Mouse (Mus musculus): Measurements from ENCODE around the gene Pak7.

The Pak7 gene

DNA sequence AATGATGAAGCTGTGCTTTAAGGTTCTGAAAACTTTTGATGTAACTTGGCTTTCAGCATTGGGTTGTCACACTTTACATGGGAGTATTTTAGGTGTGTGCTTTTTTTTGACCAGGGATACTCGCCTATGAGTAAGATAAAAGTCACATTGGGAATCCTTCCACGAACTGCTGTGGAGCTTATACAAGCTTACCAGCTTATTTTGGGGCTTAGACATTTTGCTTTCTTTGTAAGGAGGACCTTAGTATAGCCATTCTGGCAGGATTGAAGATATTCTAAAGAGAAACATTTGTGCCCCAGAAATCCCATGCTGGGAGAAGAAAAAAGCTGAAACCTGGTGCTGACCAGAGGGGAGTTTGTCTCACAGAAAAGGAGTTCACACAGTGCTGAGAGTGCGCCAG, 212.7 kb downstream of the Pak7 start:
- DNase-seq (ENCODE audit: low read depth, low spot score), result no peak

DNA sequence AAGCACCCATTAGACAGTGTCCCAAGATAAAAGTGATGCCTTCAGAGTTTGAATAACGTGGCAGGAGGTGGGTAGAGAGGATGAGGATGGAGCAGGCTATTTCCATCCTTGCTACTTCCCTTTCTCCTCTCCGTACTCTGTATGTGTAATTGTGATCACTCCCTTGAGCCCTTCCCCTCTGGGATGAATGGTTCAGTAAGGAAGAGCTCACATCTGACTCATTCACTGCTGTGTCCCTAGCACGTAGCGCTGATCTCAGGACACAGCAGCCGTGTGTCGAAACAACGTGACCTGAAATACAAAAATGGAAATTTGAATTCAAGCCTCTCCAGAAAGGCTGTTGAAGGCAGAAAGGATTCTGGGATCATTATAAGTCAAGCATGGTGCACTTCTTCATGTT, 237.0 kb downstream of the Pak7 start:
- DNase-seq (ENCODE audit: low read depth, low spot score), result no peak

DNA sequence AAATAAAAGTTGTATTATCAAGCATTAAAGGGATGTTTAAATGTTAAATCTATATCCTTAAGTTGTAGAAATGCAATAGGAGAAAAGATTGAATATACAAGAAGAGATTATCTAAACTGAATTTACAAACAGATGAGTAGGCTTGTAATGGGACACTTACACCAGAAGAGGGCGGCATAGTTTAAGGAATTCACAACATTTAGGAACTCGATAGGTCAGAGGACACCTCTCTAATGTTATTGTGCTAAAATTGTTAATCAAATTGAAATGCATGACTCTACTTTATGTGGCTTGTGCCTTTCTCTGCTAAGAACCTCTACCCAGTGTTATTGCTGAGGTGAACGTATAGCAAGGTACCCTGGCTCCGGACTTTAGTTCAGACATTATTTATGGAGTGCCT, 238.2 kb downstream of the Pak7 start:
- peak; percentile 56 for DNase-seq (ENCODE audit: low read depth, low spot score)

DNA sequence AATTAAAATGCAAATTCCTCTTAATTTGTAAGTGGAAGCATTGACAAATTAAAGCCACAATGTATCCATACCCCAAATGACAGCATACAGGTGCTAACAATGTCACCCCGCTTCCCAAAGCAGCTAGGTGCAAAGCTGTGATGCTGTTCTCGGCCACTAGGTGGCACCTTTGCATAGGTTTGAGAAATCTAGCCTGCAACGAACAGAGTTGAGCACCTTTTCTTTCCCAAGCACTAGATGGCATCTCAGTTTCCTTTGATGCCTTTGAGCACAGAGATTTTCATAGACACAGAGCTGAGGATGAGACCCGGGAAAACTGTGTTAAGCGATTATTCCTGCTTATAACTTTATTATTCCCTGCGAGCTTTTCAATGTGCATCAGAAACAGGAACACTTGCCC, 238.8 kb downstream of the Pak7 start:
- peak; percentile 86 for DNase-seq (ENCODE audit: low read depth, low spot score)

DNA sequence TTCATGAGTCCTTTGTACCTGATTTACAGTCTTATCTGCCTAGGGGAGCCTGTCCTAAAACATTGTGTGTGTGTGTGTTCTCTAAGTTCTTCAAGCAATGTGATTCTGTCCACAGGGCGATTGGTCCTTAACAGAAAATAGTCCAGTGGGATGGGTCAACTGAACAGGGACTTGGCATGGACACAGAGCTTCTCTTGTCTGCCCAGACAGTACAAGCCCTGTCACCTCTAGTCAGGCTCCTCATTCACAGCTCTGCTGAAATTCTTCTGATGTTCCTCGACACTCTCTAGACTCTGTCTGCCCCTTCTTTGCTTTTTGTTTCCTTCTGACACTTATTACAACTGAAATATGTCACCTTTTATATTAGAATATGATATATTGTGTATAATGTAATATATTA, 247.0 kb downstream of the Pak7 start:
- DNase-seq (ENCODE audit: low read depth, low spot score), result no peak

DNA sequence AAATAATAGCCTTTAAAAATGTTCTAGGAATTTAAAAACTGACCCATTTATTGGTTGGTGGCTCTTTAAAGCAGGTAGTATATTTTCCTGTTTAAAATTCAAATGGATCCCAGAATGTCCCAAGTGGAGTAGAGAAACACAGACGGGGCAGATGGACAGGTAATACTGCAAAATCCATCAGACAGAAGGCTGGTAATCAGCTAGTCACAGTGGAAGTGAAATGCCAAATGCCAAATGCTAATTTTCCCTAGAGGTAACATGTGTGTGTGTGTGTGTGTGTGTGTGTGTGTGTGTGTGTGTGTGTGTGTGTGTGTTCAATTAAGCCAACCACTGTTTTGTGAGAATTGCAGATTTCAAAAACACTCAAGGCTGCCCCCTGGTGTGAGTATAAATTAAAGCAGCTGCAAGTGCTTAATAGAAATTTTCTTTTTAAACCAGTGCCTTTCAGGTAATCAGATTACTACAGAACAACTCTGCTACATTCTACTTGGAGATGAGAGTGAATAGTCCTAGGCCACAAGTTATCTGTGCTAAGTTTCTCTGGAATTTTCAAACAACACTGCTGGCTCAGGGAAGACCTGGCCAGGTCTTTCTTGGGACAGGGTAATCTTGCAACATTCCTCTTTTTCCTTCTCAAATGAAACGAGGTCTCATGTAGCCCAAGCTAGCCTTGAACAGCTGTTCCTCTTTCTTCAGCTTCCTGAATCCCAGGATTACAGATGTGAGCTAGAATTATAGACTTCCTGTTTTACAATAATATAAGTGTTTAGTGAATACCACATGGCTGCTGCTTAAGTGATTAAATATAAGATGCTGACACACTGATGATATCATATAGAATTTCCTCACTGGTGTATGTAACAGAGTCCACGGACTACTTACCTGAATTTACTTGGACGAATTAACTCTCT, 248.4 kb downstream of the Pak7 start:
- peak; percentile 13 for DNase-seq (ENCODE audit: low read depth, low spot score)

DNA sequence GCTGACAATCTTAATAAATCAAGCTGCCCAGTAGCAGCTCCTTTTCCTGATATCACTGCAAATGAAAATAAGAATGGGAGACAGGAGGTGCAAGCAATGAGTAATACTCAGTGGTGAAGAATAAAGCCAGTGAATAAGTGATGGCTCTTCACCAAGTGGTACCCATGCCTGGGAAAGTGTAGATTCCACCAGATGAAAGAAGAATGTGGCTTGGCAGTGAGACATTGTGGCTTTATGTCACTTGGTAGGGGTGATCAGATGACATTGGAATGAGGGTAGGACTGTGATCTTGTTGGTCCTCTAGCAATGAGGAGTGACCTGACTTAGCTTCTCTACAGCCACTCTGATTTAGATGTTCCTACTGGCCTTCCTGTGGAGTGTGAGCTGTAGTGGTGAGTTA, 249.3 kb downstream of the Pak7 start:
- no peak for DNase-seq (ENCODE audit: low read depth, low spot score)

DNA sequence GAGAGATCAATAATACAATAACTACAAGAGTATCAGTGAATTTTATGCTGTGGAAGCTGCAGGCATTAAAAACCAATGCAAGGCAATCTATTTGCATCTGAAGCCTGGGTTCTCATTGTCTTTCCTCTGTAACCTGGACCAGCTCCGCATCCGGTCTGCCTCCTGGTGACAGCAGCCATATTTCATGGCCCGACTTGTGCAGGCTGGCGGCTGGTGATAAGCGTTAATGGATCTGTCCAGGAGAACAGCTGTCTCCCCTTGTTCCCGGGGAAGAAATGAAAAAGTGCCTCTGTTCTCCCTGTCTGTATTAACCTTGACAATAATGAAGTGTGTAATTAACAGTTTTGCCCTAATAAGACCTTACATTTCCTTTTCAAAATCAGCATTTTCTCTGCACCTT, 265.9 kb downstream of the Pak7 start:
- no peak for DNase-seq (ENCODE audit: low read depth, low spot score)

DNA sequence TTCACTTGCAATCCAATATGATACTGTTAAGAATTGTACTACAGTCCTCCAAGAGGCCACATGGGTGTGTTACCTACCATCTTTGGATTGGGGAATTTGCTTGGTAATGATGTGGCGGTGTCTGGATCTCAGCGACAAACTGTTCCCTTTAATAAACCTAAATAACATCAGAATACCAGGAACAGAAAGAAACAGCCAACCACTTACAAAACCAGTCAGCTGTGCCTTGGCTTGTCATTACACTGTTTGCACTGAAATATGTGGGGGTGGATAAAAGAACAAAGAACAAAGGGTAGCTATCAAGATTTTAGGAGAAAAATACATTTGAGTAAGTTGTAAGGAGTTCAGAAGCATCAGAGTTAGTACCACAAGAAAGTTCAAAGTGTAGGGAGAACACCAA, 269.8 kb downstream of the Pak7 start:
- no peak for DNase-seq (ENCODE audit: low read depth, low spot score)

DNA sequence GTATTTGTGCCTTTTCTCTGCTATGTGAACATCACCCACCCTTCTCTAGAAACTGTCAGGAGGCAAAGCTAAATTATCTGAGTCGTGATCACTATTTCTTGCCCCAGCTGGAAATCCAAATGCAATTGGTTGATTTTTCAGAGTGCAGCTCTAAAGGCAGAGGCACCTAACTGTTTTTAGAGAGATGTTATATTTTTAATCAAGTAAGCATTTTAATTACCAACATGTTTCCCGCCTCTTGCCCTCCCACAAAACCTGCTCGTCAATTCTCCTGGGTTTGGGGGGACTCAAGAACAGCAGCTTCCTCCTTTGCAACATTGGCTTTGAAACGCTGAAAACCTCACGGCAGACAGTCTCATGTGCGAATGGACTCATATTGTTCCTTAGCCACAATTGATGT, 274.4 kb downstream of the Pak7 start:
- no peak for DNase-seq (ENCODE audit: low read depth, low spot score)

DNA sequence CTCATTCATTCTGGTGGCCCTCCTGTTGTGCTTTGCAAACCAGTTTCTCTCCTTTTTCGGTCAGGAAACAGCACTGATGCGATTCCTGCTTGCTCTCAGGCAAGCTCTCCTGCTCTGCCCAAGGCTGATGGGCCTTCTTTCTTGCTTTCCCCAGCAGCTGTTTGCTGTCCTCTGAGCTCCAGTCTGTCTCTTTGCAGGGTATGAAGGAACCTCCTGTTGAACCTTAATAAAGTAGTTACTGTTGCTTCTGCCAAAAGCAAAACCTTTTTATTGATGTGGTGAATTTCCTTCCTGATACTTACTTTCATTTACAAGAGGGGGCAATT, 278.8 kb downstream of the Pak7 start:
- DNase-seq (ENCODE audit: low read depth, low spot score), result no peak

DNA sequence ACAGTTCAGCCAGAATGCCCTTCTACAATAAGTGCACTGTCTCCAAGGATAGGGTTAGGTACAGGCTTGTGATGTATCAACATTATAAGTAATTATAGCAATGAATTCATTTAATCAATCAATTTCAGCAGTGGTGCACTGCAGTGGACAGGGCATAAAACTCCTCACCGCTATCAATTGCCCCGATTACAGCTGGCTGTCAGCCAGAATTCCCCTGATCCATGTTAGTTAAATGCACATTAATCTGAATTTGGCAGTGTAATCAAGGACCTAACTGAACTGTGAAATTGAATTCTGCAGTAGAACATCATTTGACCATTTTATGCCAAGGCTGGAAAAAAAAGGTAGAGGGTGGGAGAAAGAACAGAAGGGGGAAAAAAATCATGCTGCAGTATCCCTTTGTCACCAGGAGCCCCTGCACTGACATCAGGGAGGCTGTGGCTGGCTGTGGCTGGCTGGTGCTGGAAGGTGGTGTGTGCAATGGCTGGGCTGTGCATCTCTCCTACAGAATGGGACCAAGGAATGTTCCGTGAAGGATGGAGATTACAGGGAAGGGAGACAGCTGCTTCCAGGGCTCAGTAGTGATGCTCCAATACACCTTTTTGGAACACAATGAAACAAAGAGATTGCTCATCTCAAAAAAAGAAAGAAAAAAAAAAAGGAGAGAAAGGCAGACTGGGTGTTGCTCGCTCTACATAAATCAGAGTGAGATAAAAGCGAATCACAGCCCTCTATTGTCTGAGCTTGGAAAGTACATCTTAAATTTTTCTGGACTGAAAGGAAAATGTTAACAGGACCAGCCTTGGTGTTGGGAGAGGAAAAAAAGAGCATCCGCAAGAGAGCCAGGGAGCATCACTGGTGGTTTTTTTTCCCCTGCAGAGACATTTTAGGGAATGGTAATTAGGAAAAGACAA, 279.4 kb downstream of the Pak7 start:
- peak; percentile 71 for DNase-seq (ENCODE audit: low read depth, low spot score)

DNA sequence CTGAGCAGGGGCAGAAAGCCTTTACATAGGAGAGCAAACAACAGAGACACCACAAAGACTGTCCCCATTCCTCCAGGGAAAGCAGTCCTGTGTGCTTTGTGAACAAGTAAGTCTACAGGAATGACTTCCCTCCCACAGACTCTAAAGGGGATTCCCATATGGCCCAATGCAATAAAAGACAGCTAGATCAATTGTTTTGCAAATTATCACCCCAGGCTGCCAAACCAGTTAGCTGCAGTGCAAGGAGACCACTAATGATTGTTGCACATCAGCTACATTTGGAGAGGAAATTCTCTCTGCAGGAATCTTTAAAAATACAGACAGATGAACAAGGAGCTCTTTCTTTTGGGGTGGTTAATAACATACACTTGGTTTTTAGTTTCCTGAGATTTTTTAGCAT, 280.2 kb downstream of the Pak7 start:
- DNase-seq (ENCODE audit: low read depth, low spot score), result peak; percentile 66

DNA sequence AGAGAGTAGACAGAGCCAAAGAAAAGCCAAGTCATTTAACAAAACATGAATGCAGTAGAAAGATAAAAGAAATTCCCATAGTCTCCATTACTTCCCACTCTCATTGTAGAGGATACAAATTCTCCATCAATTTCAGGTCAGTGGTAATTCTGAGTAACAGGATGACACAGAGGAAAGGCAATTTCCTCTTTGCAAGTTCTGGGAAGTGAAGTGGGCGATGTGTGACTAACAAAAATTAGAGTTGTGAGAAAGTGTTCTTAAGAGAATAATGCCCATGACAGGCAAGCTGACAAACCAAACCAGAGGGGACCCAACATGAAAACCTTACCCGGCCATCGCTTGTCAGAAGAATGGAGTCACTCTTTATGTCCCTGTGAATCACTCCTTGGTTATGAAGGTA, 290.6 kb downstream of the Pak7 start:
- DNase-seq (ENCODE audit: low read depth, low spot score), result no peak

DNA sequence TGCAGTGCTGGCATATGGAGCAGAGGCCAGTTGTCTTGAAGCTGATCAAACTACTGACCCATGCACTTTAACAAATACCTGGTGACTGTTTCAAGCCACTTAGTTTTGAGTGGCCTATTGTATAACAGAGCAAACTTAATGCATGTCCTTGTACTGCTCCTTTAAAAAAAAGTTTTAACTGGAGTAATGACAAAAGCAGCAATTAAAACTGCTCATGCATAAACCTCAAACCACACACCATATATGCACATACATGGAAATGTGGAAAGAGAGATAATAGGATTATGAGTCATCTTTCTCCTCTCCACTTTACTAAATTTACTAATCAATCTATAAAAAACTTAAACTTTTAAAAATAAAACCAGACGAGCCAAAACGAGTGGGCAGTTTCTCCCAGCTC, 291.8 kb downstream of the Pak7 start:
- no peak for DNase-seq (ENCODE audit: low read depth, low spot score)

DNA sequence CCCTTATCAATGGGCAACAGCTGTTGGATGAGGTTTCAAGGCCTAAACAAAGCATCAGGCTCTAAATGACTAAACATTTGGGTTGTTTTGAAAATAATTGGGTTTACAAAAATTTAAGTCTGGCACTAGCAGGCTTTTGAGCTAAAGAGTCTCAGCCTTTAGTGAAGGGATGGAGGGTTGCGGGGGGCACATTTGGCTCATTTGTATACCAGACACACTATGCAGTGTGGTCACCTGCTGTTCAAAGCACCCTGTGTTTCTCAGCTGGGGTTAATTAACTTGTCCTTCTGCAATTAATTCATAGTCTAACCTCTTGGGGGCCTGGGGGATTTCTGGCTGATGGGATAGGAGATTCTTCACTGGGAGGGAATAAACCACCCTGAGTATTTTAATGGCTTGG, 323.4 kb downstream of the Pak7 start:
- no peak for DNase-seq (ENCODE audit: low read depth, low spot score)

DNA sequence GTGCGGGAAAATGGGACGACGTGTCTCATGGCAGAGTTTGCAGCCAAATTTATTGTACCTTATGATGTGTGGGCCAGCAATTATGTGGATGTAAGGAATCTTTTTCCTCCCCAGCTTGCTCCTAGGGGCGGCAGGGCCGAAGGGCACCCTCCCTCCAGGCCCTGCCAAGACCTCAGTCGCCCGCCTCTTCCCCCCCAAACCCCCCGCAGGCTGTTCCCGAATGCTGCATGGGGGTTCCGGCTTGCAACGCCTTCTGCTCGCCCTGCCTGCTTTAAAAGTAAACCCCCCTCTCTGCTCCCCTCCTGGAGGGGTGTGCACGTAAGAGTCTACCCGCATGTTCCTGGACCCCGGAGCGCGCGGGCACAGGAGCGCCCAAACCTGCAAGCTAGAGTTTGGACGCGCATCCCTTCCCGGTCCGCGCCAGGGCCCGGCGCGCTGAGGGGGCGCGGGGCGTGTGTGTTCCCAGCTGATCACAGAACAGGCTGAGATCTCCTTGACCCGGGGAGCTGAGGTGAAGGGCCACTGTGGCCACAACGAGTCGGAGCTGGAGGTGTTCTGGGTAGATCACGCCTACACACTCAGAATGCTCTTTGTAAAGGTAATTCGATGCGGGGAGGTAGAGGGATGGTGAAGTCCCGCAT, 328.6 kb downstream of the Pak7 start:
- peak; percentile 18 for DNase-seq (ENCODE audit: low read depth, low spot score)

DNA sequence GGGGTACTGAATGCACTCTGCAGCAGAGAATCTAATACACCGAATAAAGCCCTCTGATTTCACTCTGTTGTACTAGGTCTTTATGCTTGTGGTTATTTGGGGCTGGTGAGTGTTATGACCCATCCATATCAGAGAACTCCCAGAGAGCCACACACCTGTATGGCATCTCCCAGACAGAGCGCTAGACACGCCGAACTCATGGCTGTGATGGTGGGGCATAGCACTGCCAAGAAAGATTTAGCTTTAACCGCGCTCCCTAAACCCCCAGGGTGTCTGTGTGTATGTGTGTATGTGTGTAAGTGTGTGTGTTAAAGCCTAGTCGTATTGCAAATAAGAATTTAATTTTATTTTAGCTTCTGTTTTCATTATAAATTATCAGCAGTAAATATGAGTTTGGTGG, 329.4 kb downstream of the Pak7 start:
- DNase-seq (ENCODE audit: low read depth, low spot score), result peak; percentile 10

DNA sequence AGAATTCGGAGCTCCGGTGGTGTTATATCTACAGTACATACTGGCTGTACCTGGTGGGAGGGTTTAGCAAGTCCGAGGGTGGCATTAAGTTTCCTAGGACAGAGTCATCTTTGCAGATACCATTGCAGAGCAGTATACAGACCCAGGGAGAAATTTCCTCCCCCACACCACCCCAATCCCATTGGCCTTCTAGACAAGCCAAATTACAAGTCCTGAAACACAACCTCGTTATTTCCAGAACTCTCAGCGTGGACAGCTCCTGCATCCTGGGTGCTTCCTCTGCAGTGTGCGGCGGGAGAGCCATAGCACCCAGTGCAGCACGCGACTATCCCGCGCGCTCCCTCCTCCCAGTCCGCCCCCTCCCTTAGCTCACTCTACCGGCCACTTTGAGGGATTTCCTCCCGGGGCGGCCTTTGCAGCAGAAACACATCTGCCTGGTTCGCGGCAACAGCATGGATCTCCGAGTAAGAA, 329.9 kb downstream of the Pak7 start:
- peak; percentile 32 for DNase-seq (ENCODE audit: low read depth, low spot score)

DNA sequence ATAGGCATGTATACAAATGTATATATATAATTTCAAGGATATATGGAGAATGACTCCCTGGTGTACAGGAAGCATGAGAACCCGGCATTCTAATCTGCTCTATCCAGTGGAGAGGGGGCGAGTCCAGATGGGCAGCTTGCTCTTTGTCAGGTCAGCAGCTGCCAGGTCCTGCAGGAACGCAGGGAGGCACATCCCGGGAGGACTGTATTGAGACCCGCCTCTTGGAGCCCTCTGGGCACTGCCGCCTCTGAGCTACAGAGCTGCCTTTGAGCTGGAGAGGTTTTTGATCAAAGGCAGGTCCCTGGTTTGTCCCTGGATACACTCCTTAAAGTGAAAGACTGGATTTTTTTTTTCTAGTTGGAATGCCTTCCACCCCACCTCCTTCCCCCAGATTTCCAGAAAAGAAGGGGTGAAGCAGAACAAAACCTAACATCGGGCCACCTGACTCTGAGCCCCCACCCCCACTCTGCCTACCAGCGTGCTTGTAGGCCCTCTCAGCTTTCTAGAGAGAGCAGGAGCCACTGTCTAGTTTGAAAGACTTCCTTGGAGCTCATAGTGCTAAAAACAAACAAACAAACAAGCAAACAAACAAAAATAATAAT, 336.0 kb downstream of the Pak7 start, which contains the start of gene Lamp5:
Lamp5 (plus strand) TSS at position 552 of the 602 bp plus-strand sequence.
- DNase-seq (ENCODE audit: low read depth, low spot score), result no peak

DNA sequence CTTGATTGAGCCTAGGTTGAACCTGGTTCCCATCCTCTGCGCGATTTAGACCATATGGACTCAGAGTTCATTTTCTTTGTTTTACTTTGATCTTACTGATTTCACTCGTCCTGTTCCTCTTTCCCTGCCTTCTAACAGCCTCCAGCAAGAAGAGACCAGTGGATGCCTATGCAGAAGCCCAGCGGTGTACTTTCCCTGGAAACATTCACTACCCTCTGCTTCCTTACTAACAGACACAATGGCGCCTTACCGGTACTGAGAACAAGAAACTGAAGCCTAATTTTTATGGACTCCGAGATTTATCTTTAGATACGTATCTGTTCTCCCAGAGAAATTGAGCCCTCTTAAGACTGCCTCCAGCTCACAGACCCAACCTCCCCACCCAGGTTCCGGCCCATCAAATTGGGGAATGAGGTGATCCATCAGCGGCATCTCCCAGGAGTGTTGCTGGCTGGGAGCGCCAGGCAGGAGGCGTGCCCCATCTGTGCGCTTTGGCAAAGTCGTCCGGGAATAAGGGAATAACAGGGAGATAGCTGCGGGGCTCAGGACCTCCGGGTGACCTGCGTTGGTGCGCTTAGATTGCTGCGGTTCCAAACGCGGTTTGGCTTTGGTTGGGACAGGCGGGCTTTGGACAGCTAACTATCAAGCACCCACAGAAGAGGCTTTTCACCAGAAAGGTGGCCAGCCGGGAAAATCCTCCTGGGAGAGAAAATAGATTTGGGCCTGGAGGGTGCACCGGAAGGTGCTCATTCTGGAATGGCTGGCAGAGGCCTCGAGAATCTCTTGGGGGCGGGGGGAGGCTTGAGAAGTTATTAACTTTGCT, 336.8 kb downstream of the Pak7 start:
- DNase-seq (ENCODE audit: low read depth, low spot score), result peak; percentile 10

All from R1 (cell line).